Mouse (Mus musculus) cortical plate, adult 2 months (tissue): ENCODE measurements at regions not wholly inside any gene's neighbourhood (a gene's known extent, or its start where the extent isn't known, plus 50 kb on each side); places are given as distances from the start of the nearest gene placed in this dataset.

Experiments
- CTCF ChIP-seq: fragments of 200-500 bp; IDR thresholded peaks from 2 replicates; pipeline ENCODE4 v1.5.1; 2011; ENCODE audit warnings: mild to moderate bottlenecking, control low read depth, low read length; ENCODE audit not compliant: insufficient read depth; ENCODE audit errors: extremely low read depth
- POLR2A ChIP-seq: fragments of 200-500 bp; IDR thresholded peaks from 2 replicates; pipeline ENCODE4 v1.6.1; 2011; ENCODE audit warnings: mild to moderate bottlenecking, low read length, control low read depth; ENCODE audit not compliant: insufficient read depth; ENCODE audit errors: extremely low read depth

- TF ChIP-seq CTCF: no peak
- no peak for TF ChIP-seq POLR2A
Measured at GRCm38 (mm10) chr1:41604996-41605747, 799.8 kb downstream of the Tmem182 start.
